Mouse (Mus musculus): ENCODE results near the gene Kif2c.

DNA sequence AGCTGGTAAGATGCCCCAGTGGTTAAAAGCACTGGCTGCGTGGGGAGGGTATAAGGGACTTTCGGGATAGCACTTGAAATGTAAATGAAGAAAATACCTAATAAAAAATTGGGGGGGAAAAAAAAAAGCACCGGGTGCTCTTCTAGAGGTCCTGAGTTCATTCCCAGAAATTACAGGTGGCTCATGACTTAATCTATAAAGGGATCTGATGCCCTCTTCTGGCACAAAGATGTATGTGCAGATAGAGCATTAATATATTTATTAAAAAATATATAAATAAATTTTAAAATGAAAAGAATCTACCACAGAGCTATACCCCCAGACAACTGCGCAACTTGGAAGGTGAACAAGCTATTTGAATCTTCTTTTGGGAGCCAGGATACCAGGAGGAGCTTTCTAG is 41.8 kb downstream of the Kif2c start:
- TF ChIP-seq CTCF (IDR thresholded peaks at IDR 0.05; ENCODE audit: low read depth) (0 out of 2 replicates have a peak, but pooled peaks have one; percentile 3), EP300 (IDR thresholded peaks at IDR 0.05; ENCODE audit: low read depth) (no peak)
